Mouse (Mus musculus) embryonic facial prominence, embryonic 13.5 days (tissue): Measurements from ENCODE around the gene Megf8. TPM values are rescaled to one million over a fixed set of nuclear protein-coding genes. Genes with fewer than 3 reads are reported as not detected.

Experiments used
- ATAC-seq: fragments of 200-750 bp; cut with Nextera tagmentation; 2 replicates; pipeline ENCODE4 v1.8.0; 2017; ENCODE audit warnings: low read depth; ENCODE audit not compliant: insufficient number of reproducible peaks, insufficient read depth, low FRiP score, low TSS enrichment
- H3K27ac ChIP-seq: fragments of 300-500 bp; sonication (generic); 2 replicates; pipeline ENCODE4 v1.5.1; 2015; ENCODE audit warnings: moderate library complexity, mild to moderate bottlenecking, inconsistent platforms
- H3K27me3 ChIP-seq: fragments of 300-500 bp; sonication (generic); 2 replicates; pipeline ENCODE4 v1.6.1; 2015; ENCODE audit warnings: mild to moderate bottlenecking, inconsistent platforms
- H3K36me3 ChIP-seq: fragments of 300-500 bp; sonication (generic); 2 replicates; pipeline ENCODE4 v1.6.1; 2015; ENCODE audit warnings: mild to moderate bottlenecking, inconsistent platforms
- H3K4me1 ChIP-seq: fragments of 300-500 bp; sonication (generic); 2 replicates; pipeline ENCODE4 v1.6.1; 2015; ENCODE audit warnings: inconsistent platforms
- H3K4me2 ChIP-seq: fragments of 300-500 bp; sonication (generic); 2 replicates; pipeline ENCODE4 v1.6.1; 2015; ENCODE audit warnings: moderate library complexity, mild to moderate bottlenecking, inconsistent platforms
- H3K4me3 ChIP-seq: fragments of 300-500 bp; sonication (generic); 2 replicates; pipeline ENCODE4 v1.5.1; 2015; ENCODE audit warnings: mild to moderate bottlenecking, inconsistent platforms
- H3K9ac ChIP-seq: fragments of 300-500 bp; sonication (generic); 2 replicates; pipeline ENCODE4 v1.6.1; 2015; ENCODE audit warnings: mild to moderate bottlenecking, inconsistent platforms
- H3K9me3 ChIP-seq: fragments of 300-500 bp; sonication (generic); 2 replicates; pipeline ENCODE4 v1.6.1; 2016; ENCODE audit warnings: inconsistent platforms
- WGBS: fragments of 180-500 bp; shearing (Covaris S2); methylation state at CpG from one replicate; pipeline ENCODE4 v1.1.7; 2015; ENCODE audit warnings: mixed read lengths; 5-methylcytosine and 5-hydroxymethylcytosine counted together
- polyA plus RNA-seq: library from polyadenylated mRNA; unstranded; fragments of >200 nt; fragmentation: Nextera tagmentation; extraction: Ambion mirVana; gene quantifications from 2 replicates; pipeline ENCODE4 v1.2.1, GENCODE M21; 2015

Gene Megf8
- polyA plus RNA-seq: 17.6 and 18.5 TPM in 2 replicates

DNA sequence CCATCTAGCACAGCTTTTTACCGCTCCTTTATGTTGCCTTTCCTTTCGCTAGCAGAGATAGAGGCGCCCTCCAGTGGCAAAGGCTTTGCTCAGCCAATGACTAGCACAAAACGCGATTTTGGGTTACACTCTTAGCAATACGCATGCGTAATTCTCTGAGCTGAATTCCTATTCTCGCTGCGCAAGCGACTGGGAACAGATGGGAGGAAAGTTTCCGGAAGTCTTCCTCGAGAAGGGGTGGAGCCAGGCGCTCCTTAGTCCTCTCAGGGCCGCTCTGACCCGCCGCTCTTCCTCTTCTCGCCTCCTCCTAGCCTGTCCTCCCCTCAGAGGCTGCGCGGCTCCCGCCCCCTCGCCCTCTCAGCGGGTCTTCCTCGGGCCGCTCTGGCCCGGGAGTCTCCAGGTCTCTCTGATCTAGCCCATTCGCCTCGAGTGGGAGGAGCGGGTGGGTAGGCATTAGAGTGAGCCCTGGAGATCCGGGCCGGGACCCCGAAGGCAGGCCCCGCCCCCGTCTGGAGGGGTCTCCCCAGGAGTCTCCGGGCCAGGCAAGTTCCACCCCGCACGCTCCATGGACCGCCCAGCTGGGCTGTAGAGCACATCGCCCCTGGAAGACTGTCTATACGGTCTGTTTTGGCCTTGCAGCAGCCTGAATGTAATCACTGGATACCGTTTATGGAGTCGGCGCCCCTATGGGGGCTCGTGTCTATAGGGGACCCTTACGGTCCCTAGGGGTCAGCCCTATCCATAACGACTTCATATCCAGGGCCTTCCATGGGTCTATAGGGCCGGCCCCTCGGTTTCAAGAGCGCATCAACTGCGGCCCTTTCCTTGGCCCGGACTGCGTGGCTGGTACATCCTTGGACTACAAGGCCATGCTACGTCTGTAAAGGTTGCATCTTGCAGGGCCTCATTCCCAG is at the start of gene Megf8:
Gene Megf8 (plus strand): TSS at position 633 of the 914 bp plus-strand sequence.
- H3K9ac ChIP-seq: peak within 1 kb of the TSS; percentile 94
- ATAC-seq: peak; percentile 98
- no peaks in the 10 kb centered on the region for H3K9me3 ChIP-seq
- H3K4me1 ChIP-seq: peaks cover 40% of the 10 kb centered on the region
- WGBS: 1% methylated on average over 52 of the region's 52 CpGs
- H3K27me3 ChIP-seq: peaks cover 40% of the 10 kb centered on the region
- peak within 1 kb of the TSS; percentile 90 for H3K27ac ChIP-seq
- H3K4me2 ChIP-seq: peak within 1 kb of the TSS; percentile 99
- 0 out of 2 replicates have a peak, but pooled peaks cover 3% of the 10 kb centered on the region for H3K36me3 ChIP-seq
- H3K4me3 ChIP-seq: peak within 1 kb of the TSS; percentile 73

DNA sequence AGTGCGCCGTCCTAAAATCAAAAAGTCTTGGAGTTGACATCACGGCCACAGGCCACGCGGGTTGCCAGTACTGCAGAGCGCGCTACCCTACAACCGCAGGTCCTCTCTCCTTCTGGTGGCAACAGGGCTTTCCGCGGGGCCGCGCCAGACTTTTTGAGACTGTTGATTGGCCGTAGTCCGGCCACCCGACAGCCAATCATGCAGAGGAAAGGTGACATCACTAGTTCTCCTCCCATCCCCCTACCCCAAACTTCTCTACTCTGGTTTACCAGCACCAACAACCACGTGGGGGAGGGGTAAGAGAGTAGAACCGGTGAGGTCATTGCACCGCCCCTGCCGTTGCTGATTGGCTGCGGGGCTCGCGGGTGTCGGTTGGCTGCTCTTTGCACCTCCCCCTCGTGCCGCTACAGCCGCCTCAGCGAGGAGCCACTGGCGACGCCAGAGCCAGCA is 49.6 kb upstream of the Megf8 start, which contains the start of gene Cic:
Gene Cic (plus strand): TSS at position 404 of the 450 bp plus-strand sequence.
- peak; percentile 85 for ATAC-seq
- Histone ChIP-seq H3K36me3 (peaks cover 18% of the 10 kb centered on the region), H3K27me3 (no peaks in the 10 kb centered on the region), H3K4me2 (peak within 1 kb of the TSS; percentile 82), H3K9ac (peak within 1 kb of the TSS; percentile 82), H3K9me3 (no peaks in the 10 kb centered on the region), H3K4me3 (peak within 1 kb of the TSS; percentile 77), H3K27ac (peak within 1 kb of the TSS; percentile 94), H3K4me1 (peaks cover 23% of the 10 kb centered on the region)
- WGBS: 0% methylated on average over 29 of the region's 29 CpGs

DNA sequence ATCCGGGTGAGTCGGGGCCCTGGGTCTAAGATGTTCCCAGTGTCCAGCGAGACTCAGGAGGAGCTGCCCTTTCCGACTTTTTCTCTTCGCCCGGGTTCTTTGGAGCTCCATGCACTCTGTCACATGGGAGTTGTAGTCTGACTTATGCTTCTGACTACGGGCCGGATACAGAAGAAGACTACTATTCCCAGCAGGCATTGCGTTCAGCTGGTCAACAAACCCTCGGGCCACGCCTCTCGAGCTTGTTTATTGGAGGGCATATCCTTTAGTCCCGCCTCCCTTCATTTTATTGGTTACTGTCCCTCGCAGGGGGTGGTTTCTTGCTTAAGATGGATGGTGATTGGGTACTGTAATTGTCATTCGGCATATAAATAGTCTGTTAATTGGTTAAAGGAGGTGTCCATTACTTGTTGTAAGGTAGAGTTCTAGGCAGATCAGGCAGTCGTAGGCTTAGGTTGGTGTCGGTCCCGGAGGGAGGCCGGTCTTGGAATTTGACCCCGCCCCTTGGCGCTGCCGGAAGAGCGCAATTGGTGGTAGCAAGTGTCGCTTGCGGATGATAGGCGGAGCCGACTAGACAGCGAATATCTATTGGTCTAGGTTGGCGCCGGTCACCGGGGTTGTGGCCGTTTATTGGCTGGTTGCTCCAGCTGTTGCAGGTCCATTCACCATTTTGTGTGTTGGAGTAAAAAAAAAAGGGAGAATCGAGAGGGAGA is 49.1 kb upstream of the Megf8 start:
- Histone ChIP-seq H3K9ac (peak overlapping the region; percentile 82), H3K4me3 (peak overlapping the region; percentile 77), H3K4me2 (peak overlapping the region; percentile 82), H3K36me3 (peaks cover 23% of the 10 kb centered on the region), H3K4me1 (peaks cover 23% of the 10 kb centered on the region), H3K27me3 (no peaks in the 10 kb centered on the region), H3K9me3 (no peaks in the 10 kb centered on the region), H3K27ac (peak overlapping the region; percentile 94)
- peak; percentile 94 for ATAC-seq
- WGBS: under 1% methylated on average over 33 of the region's 33 CpGs

DNA sequence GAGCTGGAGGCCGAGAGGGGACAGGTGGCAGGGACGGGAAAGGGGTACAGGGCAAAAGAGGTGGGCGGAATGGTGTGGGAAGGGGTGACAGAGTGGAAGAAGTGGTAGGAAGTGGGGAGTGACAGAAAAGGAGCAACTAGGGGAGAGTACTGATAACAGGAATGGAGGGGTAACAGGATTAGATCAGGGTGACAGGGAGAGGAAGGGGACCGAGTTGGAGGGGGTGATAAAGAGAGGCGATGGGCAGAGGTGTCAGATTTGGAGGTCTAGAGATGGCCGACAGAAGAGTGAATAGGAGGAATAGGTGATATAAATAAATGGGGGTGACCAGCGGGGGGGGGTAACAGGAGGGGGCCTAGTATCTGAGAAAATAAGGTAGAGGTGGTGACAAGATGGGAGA is 48.4 kb upstream of the Megf8 start:
- Histone ChIP-seq H3K27me3 (no peaks in the 10 kb centered on the region), H3K9ac (peak overlapping the region; percentile 82), H3K4me2 (peak overlapping the region; percentile 82), H3K4me1 (peaks cover 28% of the 10 kb centered on the region), H3K27ac (peak overlapping the region; percentile 75), H3K36me3 (peaks cover 30% of the 10 kb centered on the region), H3K9me3 (no peaks in the 10 kb centered on the region), H3K4me3 (peak overlapping the region; percentile 77)
- 3% methylated on average over 7 of the region's 7 CpGs for WGBS
- ATAC-seq: no peak

DNA sequence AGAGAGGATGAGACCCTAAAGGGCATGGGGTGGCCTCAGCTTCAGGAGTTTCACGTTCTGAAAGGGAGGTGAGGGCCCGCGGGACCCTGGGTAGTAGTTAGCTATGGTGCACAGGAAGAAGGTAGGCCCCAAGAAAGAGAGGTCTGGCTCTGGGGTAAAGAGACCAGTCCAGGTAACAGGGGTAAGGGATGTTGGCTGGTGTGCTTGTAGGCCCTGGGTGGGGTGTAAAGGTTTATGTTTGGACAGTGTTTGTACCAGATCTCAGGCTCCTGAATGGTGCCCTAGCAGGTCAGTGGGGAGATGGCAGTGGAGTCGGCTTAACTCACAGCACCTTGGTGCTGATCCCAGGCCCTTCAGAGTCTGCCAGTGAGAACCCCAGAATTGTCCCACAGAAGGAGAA is 47.9 kb upstream of the Megf8 start:
- peaks cover 35% of the 10 kb centered on the region for H3K36me3 ChIP-seq
- no peaks in the 10 kb centered on the region for H3K9me3 ChIP-seq
- 45% methylated on average over 4 of the region's 4 CpGs for WGBS
- H3K27me3 ChIP-seq: no peaks in the 10 kb centered on the region
- ATAC-seq: no peak
- H3K27ac ChIP-seq: peak overlapping the region; percentile 75
- H3K4me3 ChIP-seq: peak overlapping the region; percentile 77
- H3K4me1 ChIP-seq: peaks cover 32% of the 10 kb centered on the region
- H3K4me2 ChIP-seq: peak overlapping the region; percentile 82
- H3K9ac ChIP-seq: peak overlapping the region; percentile 82

DNA sequence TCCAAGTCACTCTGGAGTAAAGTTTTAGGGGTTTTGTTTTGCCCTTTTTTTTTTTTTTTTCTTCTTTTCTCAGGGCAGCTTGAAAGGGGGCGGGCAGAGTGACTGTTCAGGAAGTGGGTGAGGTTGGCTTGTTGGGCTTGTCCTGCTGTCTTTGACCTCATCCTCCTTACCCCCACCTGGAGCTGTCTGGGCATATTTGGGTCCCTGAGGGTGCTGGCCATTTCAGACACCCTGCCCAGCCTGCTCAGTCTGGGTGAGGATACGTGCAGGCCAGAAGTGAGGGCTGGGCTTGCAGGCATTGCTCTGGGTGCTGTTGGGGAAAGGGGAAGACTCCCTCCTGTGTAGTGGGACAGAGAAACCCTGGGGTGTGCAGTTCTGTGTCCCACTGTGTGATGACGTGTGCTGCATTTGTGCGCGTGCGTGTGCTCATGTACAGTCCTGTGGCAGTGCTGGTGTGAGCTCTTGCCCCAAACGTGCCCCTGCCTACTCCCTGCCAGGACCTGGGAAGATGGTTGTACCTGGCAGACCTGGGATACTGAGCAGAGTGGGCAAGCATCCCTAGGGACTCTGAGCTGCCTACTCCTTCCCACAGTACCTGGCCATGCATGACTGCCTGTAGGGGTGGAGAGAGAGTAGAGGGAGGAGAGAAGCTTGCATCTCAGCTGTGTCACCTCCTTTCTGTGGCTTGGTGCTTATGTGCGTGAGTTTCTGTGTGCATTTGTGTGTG is 47.3 kb upstream of the Megf8 start:
- no peak for ATAC-seq
- H3K9ac ChIP-seq: peak overlapping the region; percentile 82; the same call in 1 of the 2 replicates
- H3K27ac ChIP-seq: peak overlapping the region; percentile 75
- H3K36me3 ChIP-seq: peaks cover 38% of the 10 kb centered on the region
- peaks cover 39% of the 10 kb centered on the region for H3K4me1 ChIP-seq
- no peaks in the 10 kb centered on the region for H3K9me3 ChIP-seq
- peak overlapping the region; percentile 82 for H3K4me2 ChIP-seq
- H3K27me3 ChIP-seq: no peaks in the 10 kb centered on the region
- 83% methylated on average over 8 of the region's 8 CpGs for WGBS
- peak overlapping the region; percentile 77 for H3K4me3 ChIP-seq

DNA sequence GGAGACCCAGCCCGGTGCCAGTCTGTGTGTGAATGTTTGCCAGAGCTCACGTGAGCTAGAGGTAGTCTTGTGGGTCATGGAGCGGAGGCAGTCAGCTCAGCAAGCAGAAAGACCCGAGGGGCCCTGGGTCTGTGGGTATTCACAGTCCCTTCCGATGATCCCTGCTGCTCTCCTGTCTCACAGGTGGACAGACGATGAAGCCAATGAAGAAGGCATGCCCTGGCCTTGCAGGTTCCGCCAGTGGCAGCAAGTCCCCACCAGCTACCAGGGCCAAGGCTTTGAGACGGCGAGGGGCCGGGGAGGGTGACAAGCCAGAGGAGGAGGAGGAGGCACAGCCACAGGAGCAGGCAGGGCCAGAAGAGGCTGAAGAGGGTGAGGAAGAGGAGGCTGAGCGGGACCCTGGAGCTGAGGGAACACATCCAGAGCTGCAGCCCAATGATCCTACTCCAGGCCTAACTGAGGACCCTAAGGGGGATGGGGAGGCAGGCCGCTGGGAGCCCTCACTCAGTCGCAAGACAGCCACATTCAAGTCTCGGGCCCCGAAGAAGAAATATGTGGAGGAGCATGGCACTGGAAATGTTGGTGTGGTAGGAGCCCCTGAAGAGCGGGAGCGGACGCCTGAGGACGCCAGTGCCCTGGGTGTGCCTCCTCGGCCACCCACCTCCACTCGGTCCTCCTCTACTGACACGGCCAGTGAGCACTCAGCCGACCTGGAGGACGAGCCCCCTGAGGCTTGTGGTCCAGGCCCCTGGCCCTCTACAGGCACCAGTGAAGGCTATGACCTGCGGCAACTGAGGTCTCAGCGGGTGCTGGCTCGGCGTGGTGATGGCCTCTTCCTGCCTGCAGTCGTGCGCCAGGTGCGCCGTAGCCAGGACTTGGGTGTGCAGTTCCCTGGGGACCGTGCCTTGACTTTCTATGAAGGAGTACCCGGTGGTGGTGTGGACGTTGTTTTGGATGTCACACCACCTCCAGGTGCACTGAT is 46.0 kb upstream of the Megf8 start:
- H3K4me1 ChIP-seq: peaks cover 51% of the 10 kb centered on the region
- no peak overlapping the region for H3K4me3 ChIP-seq
- peak overlapping the region; percentile 82 for H3K9ac ChIP-seq
- no peaks in the 10 kb centered on the region for H3K27me3 ChIP-seq
- 88% methylated on average over 35 of the region's 35 CpGs for WGBS
- peaks cover 38% of the 10 kb centered on the region for H3K36me3 ChIP-seq
- no peaks in the 10 kb centered on the region for H3K9me3 ChIP-seq
- no peak for ATAC-seq
- no peak overlapping the region for H3K4me2 ChIP-seq
- H3K27ac ChIP-seq: no peak overlapping the region

DNA sequence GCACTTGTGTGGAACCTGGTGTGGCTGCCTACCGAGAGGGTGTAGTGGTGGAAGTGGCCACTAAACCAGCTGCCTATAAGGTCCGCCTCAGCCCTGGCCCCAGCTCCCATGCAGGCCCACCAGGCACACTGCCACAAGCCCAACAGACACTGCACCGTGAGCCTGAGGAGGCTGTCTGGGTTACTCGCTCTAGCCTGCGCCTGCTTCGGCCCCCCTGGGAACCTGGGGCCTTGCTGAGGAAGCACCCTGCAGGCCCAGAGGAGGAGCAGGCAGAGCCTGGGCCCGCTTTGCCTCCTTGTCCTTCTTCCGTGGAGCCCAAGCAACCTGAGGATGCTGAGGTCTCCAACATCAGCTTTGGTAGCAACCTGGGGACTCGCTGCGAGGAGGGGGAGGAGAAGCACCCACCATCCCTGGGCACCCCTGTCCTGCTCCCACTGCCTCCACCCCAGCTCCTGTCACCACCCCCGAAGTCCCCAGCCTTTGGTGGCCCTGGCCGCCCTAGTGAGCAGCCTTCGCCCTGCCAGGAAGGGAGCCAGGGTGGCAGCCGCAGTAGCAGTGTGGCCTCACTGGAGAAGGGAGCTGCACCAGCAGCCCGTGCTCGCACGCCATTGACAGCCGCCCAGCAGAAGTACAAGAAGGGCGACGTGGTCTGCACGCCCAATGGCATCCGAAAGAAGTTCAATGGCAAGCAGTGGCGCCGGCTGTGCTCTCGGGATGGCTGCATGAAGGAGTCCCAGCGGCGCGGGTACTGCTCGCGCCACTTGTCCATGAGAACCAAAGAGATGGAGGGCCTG is 45.1 kb upstream of the Megf8 start:
- H3K4me3 ChIP-seq: no peak overlapping the region
- peaks cover 40% of the 10 kb centered on the region for H3K36me3 ChIP-seq
- H3K4me1 ChIP-seq: peaks cover 58% of the 10 kb centered on the region
- no peaks in the 10 kb centered on the region for H3K27me3 ChIP-seq
- H3K9me3 ChIP-seq: no peaks in the 10 kb centered on the region
- ATAC-seq: no peak
- H3K27ac ChIP-seq: no peak overlapping the region
- 0 out of 2 replicates have a peak overlapping the region, but pooled peaks have one; percentile 21 for H3K9ac ChIP-seq
- H3K4me2 ChIP-seq: no peak overlapping the region
- 87% methylated on average over 30 of the region's 30 CpGs for WGBS

DNA sequence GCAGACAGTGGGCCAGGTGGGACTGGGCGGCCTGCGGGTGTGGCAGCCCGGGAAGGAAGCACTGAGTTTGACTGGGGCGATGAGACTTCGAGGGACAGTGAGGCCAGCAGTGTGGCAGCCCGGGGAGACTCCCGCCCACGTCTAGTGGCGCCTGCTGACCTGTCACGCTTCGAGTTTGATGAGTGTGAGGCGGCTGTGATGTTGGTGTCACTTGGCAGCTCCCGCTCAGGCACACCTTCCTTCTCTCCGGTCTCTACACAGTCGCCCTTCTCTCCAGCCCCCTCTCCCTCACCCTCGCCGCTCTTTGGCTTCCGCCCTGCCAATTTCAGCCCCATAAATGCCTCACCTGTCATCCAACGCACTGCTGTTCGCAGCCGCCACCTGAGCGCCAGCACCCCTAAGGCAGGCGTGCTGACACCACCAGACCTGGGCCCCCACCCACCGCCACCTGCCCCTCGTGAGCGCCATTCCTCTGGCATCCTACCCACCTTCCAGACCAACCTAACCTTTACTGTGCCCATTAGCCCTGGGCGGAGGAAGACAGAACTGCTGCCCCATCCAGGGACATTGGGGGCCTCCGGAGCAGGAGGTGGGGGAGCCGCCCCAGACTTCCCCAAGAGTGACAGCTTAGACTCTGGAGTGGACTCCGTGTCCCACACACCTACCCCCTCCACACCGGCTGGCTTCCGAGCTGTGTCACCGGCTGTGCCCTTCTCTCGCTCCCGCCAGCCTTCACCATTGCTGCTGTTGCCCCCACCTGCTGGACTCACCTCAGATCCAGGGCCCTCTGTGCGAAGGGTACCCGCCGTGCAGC is 44.3 kb upstream of the Megf8 start:
- no peak overlapping the region for H3K4me3 ChIP-seq
- H3K9ac ChIP-seq: 0 out of 2 replicates have a peak overlapping the region, but pooled peaks have one; percentile 21
- no peak overlapping the region for H3K27ac ChIP-seq
- H3K27me3 ChIP-seq: no peaks in the 10 kb centered on the region
- WGBS: 89% methylated on average over 38 of the region's 38 CpGs
- peaks cover 63% of the 10 kb centered on the region for H3K4me1 ChIP-seq
- no peak for ATAC-seq
- H3K36me3 ChIP-seq: peaks cover 40% of the 10 kb centered on the region
- H3K4me2 ChIP-seq: no peak overlapping the region
- H3K9me3 ChIP-seq: no peaks in the 10 kb centered on the region
